Mouse (Mus musculus) lung, postnatal 10 days (tissue): ENCODE results near the gene Actb.
A peak's percentile ranks its signal among the peaks of the same experiment; 100 is the strongest.

Experiments used
- DNase-seq: peaks from one replicate; pipeline ENCODE4 v3.0.0; 2021

Actb gene

GRCm38 (mm10) chr5:142875513-142875905 lies 31.0 kb downstream of the Actb start:
- DNase-seq, result no peak

DNA sequence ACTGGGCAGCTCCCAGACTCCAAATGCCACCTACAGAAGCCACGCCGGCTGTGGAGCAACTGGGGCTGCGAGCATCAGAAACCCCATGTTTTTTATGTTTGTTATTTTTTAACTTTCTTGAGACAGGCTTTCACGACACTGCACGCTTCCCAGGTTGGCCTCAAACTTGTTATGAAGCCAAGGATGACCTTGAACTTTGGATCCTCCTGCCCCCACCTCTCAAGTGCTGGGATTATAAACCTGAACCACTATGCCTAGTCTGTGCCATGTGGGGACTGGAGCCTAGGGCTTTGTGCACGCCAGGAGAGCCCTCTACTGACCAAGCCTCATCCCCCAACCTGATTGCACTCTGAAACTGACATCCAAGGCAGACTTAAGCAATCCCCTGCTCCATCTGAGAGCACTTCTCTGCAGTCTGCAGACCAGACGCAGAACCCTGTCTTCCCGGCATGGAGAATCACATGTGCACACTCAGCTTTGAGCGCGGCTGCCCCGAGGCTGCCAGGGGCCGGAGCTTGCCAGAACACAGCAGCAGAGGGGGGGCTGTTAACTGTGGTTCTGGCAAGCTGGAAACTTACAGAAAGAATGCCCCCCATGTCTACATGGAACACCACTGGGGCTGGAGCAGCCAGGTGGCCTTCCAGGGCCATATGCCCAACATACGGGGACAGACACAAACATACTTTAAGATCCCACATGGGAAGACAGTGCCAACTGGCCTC lies 31.6 kb downstream of the Actb start:
- DNase-seq, result no peak

GRCm38 (mm10) chr5:142873718-142874117 lies 32.8 kb downstream of the Actb start:
- no peak for DNase-seq

GRCm38 (mm10) chr5:142871765-142872164 lies 34.8 kb downstream of the Actb start:
- DNase-seq, result no peak

GRCm38 (mm10) chr5:142869463-142869862 lies 37.1 kb downstream of the Actb start:
- DNase-seq, result no peak

GRCm38 (mm10) chr5:142857763-142858229 lies 48.8 kb downstream of the Actb start:
- no peak for DNase-seq

DNA sequence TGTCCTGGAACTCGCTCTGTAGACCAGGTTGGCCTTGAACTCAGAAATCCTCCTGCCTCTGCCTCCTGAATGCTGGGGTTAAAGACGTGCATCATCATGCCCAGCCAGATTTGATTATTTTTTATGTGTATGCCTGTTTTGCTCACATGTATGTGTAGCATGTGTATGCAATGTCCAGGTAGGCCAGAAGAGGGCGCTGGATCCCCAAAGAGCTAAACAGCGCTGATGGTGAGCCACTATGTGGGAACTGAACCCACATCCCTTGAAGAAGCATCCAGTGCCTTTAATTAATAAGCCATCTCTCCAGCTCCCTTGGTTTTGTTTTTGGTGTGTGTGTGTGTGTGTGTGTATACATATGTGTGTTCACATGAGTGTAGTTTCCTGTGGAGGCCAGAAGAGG lies 50.1 kb downstream of the Actb start:
- no peak for DNase-seq

DNA sequence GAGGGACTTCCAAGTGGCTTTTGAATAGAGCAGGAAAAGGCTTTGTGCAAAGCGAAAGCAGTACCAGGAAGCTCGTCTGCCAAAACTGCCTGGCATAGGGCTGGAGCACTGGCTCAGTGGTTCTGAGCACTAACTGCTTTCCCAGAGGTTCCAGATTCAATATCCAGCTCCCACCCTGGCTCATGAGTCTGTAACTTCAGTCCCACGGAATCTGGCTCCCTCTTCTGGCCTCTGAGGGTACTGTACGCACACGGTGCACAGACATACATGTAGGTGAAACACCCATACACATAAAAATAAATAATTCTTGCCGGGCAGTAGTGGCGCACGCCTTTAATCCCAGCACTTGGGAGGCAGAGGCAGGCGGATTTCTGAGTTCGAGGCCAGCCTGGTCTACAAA lies 51.7 kb downstream of the Actb start:
- peak; percentile 70 for DNase-seq

DNA sequence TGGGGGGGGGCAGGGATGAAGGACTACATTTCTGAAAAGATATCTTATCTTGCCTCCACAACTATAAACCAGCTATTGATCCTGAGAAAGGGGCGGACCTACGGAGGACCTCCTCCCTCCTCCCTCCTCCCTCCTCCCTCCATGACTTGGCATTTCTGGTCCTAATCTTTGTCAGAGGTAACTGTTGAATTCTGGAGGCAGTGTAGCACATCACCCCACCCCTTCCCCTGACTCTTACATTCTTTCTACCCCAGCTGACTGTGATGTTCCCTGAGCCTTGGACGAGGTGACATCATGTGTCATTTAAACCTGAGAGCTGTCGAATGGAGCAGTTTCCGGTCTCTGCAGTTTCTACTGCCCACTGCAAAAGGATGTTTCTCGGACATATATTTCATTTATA lies 53.0 kb downstream of the Actb start:
- no peak for DNase-seq
